Mouse (Mus musculus) lung, embryonic 15.5 days (tissue): Measurements from ENCODE around the gene Pde8a. TPM values are rescaled to one million over a fixed set of nuclear protein-coding genes. Genes with fewer than 3 reads are reported as not detected.
"Not testable (repeated sequence)": the region's sequence is repeated elsewhere in the genome, so short reads cannot be mapped to it uniquely, and the experiment has no call there.

Source experiments
- ATAC-seq: fragments of 200-750 bp; cut with Nextera tagmentation; 2 replicates; pipeline ENCODE4 v1.8.0; 2017; ENCODE audit warnings: moderate number of reproducible peaks, borderline replicate concordance; ENCODE audit not compliant: low FRiP score, low TSS enrichment; ENCODE audit errors: extremely low read depth
- H3K27ac ChIP-seq: fragments of 300-500 bp; sonication (generic); 2 replicates; pipeline ENCODE4 v1.5.1; 2015; ENCODE audit warnings: moderate library complexity, mild to moderate bottlenecking, inconsistent platforms
- H3K27me3 ChIP-seq: fragments of 300-500 bp; sonication (generic); 2 replicates; pipeline ENCODE4 v1.6.1; 2015; ENCODE audit warnings: inconsistent platforms
- H3K36me3 ChIP-seq: fragments of 300-500 bp; sonication (generic); 2 replicates; pipeline ENCODE4 v1.6.1; 2015; ENCODE audit warnings: inconsistent platforms
- H3K4me1 ChIP-seq: fragments of 300-500 bp; sonication (generic); 2 replicates; pipeline ENCODE4 v1.6.1; 2015; ENCODE audit warnings: inconsistent platforms
- H3K4me2 ChIP-seq: fragments of 300-500 bp; sonication (generic); 2 replicates; pipeline ENCODE4 v1.6.1; 2015; ENCODE audit warnings: inconsistent platforms, mild to moderate bottlenecking, moderate library complexity
- H3K4me3 ChIP-seq: fragments of 300-500 bp; sonication (generic); 2 replicates; pipeline ENCODE4 v1.5.1; 2015; ENCODE audit warnings: mild to moderate bottlenecking, inconsistent platforms
- H3K9ac ChIP-seq: fragments of 300-500 bp; sonication (generic); 2 replicates; pipeline ENCODE4 v1.6.1; 2015; ENCODE audit warnings: inconsistent platforms
- H3K9me3 ChIP-seq: fragments of 300-500 bp; sonication (generic); 2 replicates; pipeline ENCODE4 v1.6.1; 2016; ENCODE audit warnings: inconsistent platforms
- WGBS: fragments of 180-500 bp; shearing (Covaris S2); methylation state at CpG from one replicate; pipeline ENCODE4 v1.1.7; 2015; 5-methylcytosine and 5-hydroxymethylcytosine counted together
- polyA plus RNA-seq: library from polyadenylated mRNA; unstranded; fragments of >200 nt; fragmentation: Nextera tagmentation; extraction: Ambion mirVana; gene quantifications from 2 replicates; pipeline ENCODE4 v1.2.1, GENCODE M21; 2015

Gene Pde8a
- polyA plus RNA-seq, 1 experiment from 2014 or later = 5.1 TPM

GRCm38 (mm10) chr7:81186036-81186435 lies 27.4 kb upstream of the Pde8a start:
- H3K27ac ChIP-seq, H3K9me3 ChIP-seq, H3K9ac ChIP-seq, H3K4me3 ChIP-seq, H3K36me3 ChIP-seq, ATAC-seq, H3K27me3 ChIP-seq, H3K4me2 ChIP-seq, H3K4me1 ChIP-seq: not testable (repeated sequence)

GRCm38 (mm10) chr7:81189180-81189579 lies 24.2 kb upstream of the Pde8a start:
- H3K27me3 ChIP-seq = no peaks in the 10 kb centered on the region
- no peak for ATAC-seq
- no peaks in the 10 kb centered on the region for H3K4me1 ChIP-seq
- H3K9me3 ChIP-seq = no peaks in the 10 kb centered on the region; the same call in 1 of the 2 replicates
- no peak overlapping the region for H3K27ac ChIP-seq
- no peak overlapping the region for H3K9ac ChIP-seq
- no peak overlapping the region for H3K4me3 ChIP-seq
- 71% methylated on average over 9 of the region's 9 CpGs for WGBS
- no peak overlapping the region for H3K4me2 ChIP-seq
- H3K36me3 ChIP-seq = no peaks in the 10 kb centered on the region

DNA sequence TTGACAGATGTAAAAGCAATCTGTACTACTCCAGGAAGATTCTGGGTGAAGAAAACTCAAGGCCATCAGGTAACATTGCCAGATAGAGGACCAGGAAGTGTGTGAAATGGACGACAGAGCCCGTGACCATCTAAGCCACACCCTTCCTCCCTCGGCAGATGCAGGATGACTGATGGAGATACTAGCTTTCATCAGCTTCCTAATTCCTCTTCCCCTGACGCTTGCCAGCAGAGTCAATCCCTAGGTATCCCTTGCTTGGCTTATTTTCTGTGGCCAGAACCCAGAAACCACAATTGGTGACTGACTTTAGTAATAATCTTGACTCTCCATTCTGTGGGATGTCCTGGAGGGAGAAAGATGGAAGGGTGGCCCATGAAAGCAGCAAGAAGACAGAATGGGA lies 17.9 kb upstream of the Pde8a start:
- peaks cover 31% of the 10 kb centered on the region for H3K4me1 ChIP-seq
- 36% methylated on average over 4 of the region's 4 CpGs for WGBS

DNA sequence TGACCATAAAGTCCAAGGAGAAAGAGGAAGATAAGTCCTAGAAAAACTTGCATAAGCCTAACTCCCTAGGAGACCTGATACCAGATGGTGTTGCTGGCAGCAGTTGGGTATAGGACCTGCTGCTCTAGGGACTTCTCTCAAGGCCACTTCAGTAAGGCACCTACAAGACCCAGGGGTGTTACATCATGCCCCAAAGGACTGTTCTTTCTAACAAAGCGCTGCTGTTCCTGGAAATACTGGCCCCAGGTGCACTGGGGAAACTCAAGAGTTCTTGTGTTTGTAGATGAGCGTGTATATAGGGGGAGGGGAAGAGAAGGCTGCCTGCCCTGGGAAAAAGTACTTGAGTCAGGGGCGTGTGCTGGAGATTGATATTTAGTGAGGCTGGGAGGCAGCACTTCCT lies 16.6 kb upstream of the Pde8a start:
- peak overlapping the region; percentile 42; the same call in 1 of the 2 replicates for H3K27ac ChIP-seq
- H3K9ac ChIP-seq = no peak overlapping the region
- no peaks in the 10 kb centered on the region for H3K27me3 ChIP-seq
- no peak overlapping the region for H3K4me3 ChIP-seq
- peaks cover 31% of the 10 kb centered on the region for H3K4me1 ChIP-seq
- H3K36me3 ChIP-seq = no peaks in the 10 kb centered on the region
- no peaks in the 10 kb centered on the region for H3K9me3 ChIP-seq
- ATAC-seq = peak; percentile 53; the same call in 1 of the 2 replicates
- no peak overlapping the region for H3K4me2 ChIP-seq
- 50% methylated on average over 3 of the region's 3 CpGs for WGBS

More for the DNA sequence above, 17.9 kb upstream of the Pde8a start:
- H3K4me3 ChIP-seq = no peak overlapping the region
- H3K9ac ChIP-seq = no peak overlapping the region
- no peak overlapping the region for H3K27ac ChIP-seq
- no peak overlapping the region for H3K4me2 ChIP-seq
- H3K27me3 ChIP-seq = no peaks in the 10 kb centered on the region
- H3K36me3 ChIP-seq = no peaks in the 10 kb centered on the region
- ATAC-seq = no peak
- H3K9me3 ChIP-seq = no peaks in the 10 kb centered on the region

DNA sequence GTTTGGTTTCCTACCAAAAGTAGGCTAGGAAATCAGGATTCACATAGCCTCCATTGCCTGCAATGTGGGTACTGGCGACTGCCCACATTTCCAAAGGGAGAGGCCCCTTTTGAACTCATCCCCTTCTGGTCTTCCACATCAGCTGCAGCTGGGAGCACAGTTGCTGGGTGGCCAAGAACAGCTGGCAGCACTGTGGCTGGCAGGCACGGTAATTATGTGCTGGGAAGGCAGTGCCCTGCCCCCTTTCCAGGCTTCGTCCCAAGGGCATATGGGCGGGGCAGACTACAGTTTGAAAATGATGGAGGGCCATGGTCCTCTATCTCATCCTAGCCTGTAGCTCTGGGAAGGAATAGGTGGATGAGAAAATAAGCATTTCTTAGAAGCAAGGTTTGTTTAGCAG lies 14.9 kb upstream of the Pde8a start:
- H3K9ac ChIP-seq = no peak overlapping the region
- peak; percentile 41; the same call in 1 of the 2 replicates for ATAC-seq
- 0 out of 2 replicates have a peak overlapping the region, but pooled peaks have one; percentile 4 for H3K4me2 ChIP-seq

GRCm38 (mm10) chr7:81199109-81199508 lies 14.3 kb upstream of the Pde8a start:
- Histone ChIP-seq H3K27me3 (no peaks in the 10 kb centered on the region), H3K9me3 (no peaks in the 10 kb centered on the region), H3K27ac (0 out of 2 replicates have a peak overlapping the region, but pooled peaks have one; percentile 7), H3K4me3 (no peak overlapping the region), H3K4me2 (no peak overlapping the region), H3K36me3 (no peaks in the 10 kb centered on the region), H3K9ac (no peak overlapping the region), H3K4me1 (peaks cover 31% of the 10 kb centered on the region)
- WGBS = 35% methylated on average over 5 of the region's 5 CpGs
- ATAC-seq = peak; percentile 24; the same call in 1 of the 2 replicates

More for the DNA sequence above, 14.9 kb upstream of the Pde8a start:
- Histone ChIP-seq H3K36me3 (no peaks in the 10 kb centered on the region), H3K27me3 (no peaks in the 10 kb centered on the region), H3K9me3 (no peaks in the 10 kb centered on the region), H3K27ac (0 out of 2 replicates have a peak overlapping the region, but pooled peaks have one; percentile 7), H3K4me1 (peaks cover 31% of the 10 kb centered on the region), H3K4me3 (no peak overlapping the region)
- WGBS = 26% methylated on average over 4 of the region's 4 CpGs

- 49% methylated on average over 4 of the region's 4 CpGs for WGBS
- ATAC-seq = no peak
- no peak overlapping the region for H3K4me3 ChIP-seq
Observed at GRCm38 (mm10) chr7:81199757-81200156, 13.6 kb upstream of the Pde8a start.

DNA sequence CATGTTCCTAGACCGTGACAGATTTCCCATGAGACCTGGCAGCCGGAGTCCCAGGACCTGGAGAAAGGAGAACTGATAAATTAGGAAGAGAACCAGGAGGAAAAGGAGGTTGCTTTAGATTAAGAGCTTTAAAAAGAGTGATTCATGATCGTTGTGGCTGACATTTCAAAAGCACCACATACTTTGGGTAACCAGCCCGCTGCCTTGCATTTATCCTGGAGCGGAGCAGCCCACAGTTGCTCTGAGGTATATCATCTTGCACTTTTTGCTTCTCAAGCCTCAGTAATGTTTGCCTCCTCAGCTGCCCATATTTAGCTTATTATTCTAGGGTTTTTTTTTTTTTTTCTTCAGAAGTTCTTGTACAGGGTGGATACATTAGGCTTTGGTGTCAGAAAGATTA lies 11.0 kb upstream of the Pde8a start:
- peaks cover 20% of the 10 kb centered on the region for H3K4me1 ChIP-seq
- no peak overlapping the region for H3K9ac ChIP-seq
- ATAC-seq = no peak
- H3K4me2 ChIP-seq = no peak overlapping the region
- H3K9me3 ChIP-seq = no peaks in the 10 kb centered on the region
- 40% methylated on average over 5 of the region's 5 CpGs for WGBS
- H3K4me3 ChIP-seq = no peak overlapping the region
- no peaks in the 10 kb centered on the region for H3K27me3 ChIP-seq
- no peaks in the 10 kb centered on the region for H3K36me3 ChIP-seq
- no peak overlapping the region for H3K27ac ChIP-seq

More at GRCm38 (mm10) chr7:81199757-81200156, 13.6 kb upstream of the Pde8a start:
- no peak overlapping the region for H3K4me2 ChIP-seq
- H3K9ac ChIP-seq = no peak overlapping the region
- H3K4me1 ChIP-seq = peaks cover 31% of the 10 kb centered on the region
- H3K9me3 ChIP-seq = no peaks in the 10 kb centered on the region
- H3K36me3 ChIP-seq = no peaks in the 10 kb centered on the region
- no peaks in the 10 kb centered on the region for H3K27me3 ChIP-seq
- H3K27ac ChIP-seq = no peak overlapping the region

- not testable (repeated sequence) for H3K4me2 ChIP-seq, H3K9me3 ChIP-seq, H3K27me3 ChIP-seq, ATAC-seq, H3K27ac ChIP-seq, H3K36me3 ChIP-seq, H3K9ac ChIP-seq, H3K4me3 ChIP-seq, H3K4me1 ChIP-seq
- WGBS = 88% methylated on average over 10 of the region's 10 CpGs
Observed at GRCm38 (mm10) chr7:81203576-81203975, 9.8 kb upstream of the Pde8a start.

DNA sequence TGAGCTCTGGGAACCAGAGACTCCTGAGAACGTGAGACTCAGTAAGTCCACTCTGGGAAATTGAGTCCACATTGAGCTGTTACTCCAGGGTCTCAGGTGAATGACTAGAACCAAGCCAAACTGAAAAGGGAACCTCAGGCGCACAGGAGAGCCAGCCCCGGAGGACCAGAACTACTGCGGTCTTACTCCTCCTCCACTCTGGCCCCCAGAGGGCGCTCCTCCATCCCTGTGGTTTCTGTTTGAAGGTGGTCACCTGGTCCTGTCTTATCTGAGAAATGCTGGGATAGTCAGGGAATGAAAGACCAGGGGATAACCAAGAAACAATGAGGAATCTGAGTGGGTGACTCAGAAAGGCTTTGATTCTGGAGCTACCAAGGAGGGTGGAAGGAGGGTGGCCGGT lies 4.5 kb upstream of the Pde8a start:
- Histone ChIP-seq H3K9me3 (no peaks in the 10 kb centered on the region), H3K9ac (no peak overlapping the region), H3K27ac (peak overlapping the region; percentile 58), H3K36me3 (no peaks in the 10 kb centered on the region), H3K27me3 (peaks cover 37% of the 10 kb centered on the region), H3K4me2 (no peak overlapping the region), H3K4me3 (no peak overlapping the region), H3K4me1 (peaks cover 25% of the 10 kb centered on the region)
- WGBS = 14% methylated on average over 6 of the region's 6 CpGs
- ATAC-seq = no peak

- 41% methylated on average over 12 of the region's 12 CpGs for WGBS
- no peaks in the 10 kb centered on the region for H3K36me3 ChIP-seq
Observed at GRCm38 (mm10) chr7:81209979-81210685, 3.3 kb upstream of the Pde8a start.

GRCm38 (mm10) chr7:81211760-81212159 lies 1.6 kb upstream of the Pde8a start:
- ATAC-seq = no peak
- Histone ChIP-seq H3K4me3 (peak overlapping the region; percentile 57), H3K36me3 (no peaks in the 10 kb centered on the region), H3K9ac (no peak overlapping the region), H3K27me3 (peaks cover 57% of the 10 kb centered on the region), H3K4me1 (peaks cover 29% of the 10 kb centered on the region), H3K27ac (peak overlapping the region; percentile 76), H3K4me2 (peak overlapping the region; percentile 72), H3K9me3 (no peaks in the 10 kb centered on the region)
- 11% methylated on average over 8 of the region's 8 CpGs for WGBS

More at GRCm38 (mm10) chr7:81209979-81210685, 3.3 kb upstream of the Pde8a start:
- peaks cover 29% of the 10 kb centered on the region for H3K4me1 ChIP-seq
- H3K4me3 ChIP-seq = no peak overlapping the region
- H3K27ac ChIP-seq = no peak overlapping the region
- no peaks in the 10 kb centered on the region for H3K9me3 ChIP-seq
- no peak for ATAC-seq
- H3K4me2 ChIP-seq = no peak overlapping the region
- peaks cover 49% of the 10 kb centered on the region for H3K27me3 ChIP-seq
- no peak overlapping the region for H3K9ac ChIP-seq
